Mouse (Mus musculus) right cerebral cortex, postnatal 36 days (tissue): Measurements from ENCODE around the gene Olfr657.

ENCODE experiments used
- DNase-seq, 2 experiments: peaks; one replicate each; pipeline ENCODE4 v3.0.0; 2022; ENCODE audit warnings: low spot score in 2 of 2, mixed read lengths in 1 of 2

The Olfr657 gene

GRCm38 (mm10) chr7:104624494-104624893 lies at the start of gene Olfr657:
Gene Olfr657, plus strand, starts transcription at chr7:104624794.
- no peak for DNase-seq

GRCm38 (mm10) chr7:104577014-104577413 lies 47.6 kb upstream of the Olfr657 start, which contains the start of gene Olfr653:
Gene Olfr653, plus strand, starts transcription at chr7:104577314.
- no peak for DNase-seq

GRCm38 (mm10) chr7:104580846-104581245 lies 43.7 kb upstream of the Olfr657 start:
- no peak for DNase-seq

- DNase-seq = no peak
These were observed 43.2 kb upstream of the Olfr657 start for GRCm38 (mm10) chr7:104581429-104581828.

- DNase-seq = no peak
These were observed 37.9 kb upstream of the Olfr657 start, which contains the start of gene Olfr654 for GRCm38 (mm10) chr7:104586725-104587124. Gene Olfr654, plus strand, starts transcription at chr7:104587025.

GRCm38 (mm10) chr7:104588274-104588673 lies 36.3 kb upstream of the Olfr657 start:
- DNase-seq = no peak

GRCm38 (mm10) chr7:104601679-104602078 lies 22.9 kb upstream of the Olfr657 start, which contains the start of gene Olfr655:
Gene Olfr655, minus strand, starts transcription at chr7:104601779.
- no peak for DNase-seq

GRCm38 (mm10) chr7:104603173-104603572 lies 21.4 kb upstream of the Olfr657 start:
- no peak for DNase-seq

GRCm38 (mm10) chr7:104604727-104605126 lies 19.9 kb upstream of the Olfr657 start:
- DNase-seq = no peak

- no peak for DNase-seq
These were observed 10.9 kb upstream of the Olfr657 start, which contains the start of gene Olfr656 for GRCm38 (mm10) chr7:104613655-104614054. Gene Olfr656, plus strand, starts transcription at chr7:104613955.

GRCm38 (mm10) chr7:104646841-104647482 lies 22.4 kb downstream of the Olfr657 start, which contains the start of gene Olfr658:
Gene Olfr658, minus strand, starts transcription at chr7:104647305.
- no peak for DNase-seq

- DNase-seq = no peak
These were observed 41.9 kb downstream of the Olfr657 start, which contains the start of gene Olfr659 for GRCm38 (mm10) chr7:104666453-104666852. Gene Olfr659, plus strand, starts transcription at chr7:104666753.

GRCm38 (mm10) chr7:104686201-104686600 lies 61.6 kb downstream of the Olfr657 start, which contains the start of gene Olfr661:
Gene Olfr661, plus strand, starts transcription at chr7:104686501.
- DNase-seq = no peak
